Mouse (Mus musculus) limb, embryonic 11.5 days (tissue): Measurements from ENCODE around the gene Snx10. TPM values are rescaled to one million over a fixed set of nuclear protein-coding genes. Genes with fewer than 3 reads are reported as not detected.
A peak's percentile ranks its signal among the peaks of the same experiment; 100 is the strongest.

Source experiments
- ATAC-seq: fragments of 200-750 bp; cut with Nextera tagmentation; 2 replicates; pipeline ENCODE4 v1.8.0; 2017; ENCODE audit warnings: low read depth; ENCODE audit not compliant: insufficient number of reproducible peaks, low FRiP score, low TSS enrichment
- DNase-seq: peaks from one replicate; pipeline ENCODE4 v3.0.0-alpha.2; 2015; ENCODE audit warnings: low spot score
- H3K27ac ChIP-seq: fragments of 300-500 bp; sonication (generic); replicated peaks from 2 replicates; pipeline ENCODE4 v1.5.1; 2014; ENCODE audit warnings: low read depth, mild to moderate bottlenecking, low read length
- H3K27me3 ChIP-seq: fragments of 300-500 bp; sonication (generic); 2 replicates; pipeline ENCODE4 v1.6.1; 2014; ENCODE audit warnings: mild to moderate bottlenecking, low read length, mixed read lengths; ENCODE audit not compliant: control insufficient read depth, insufficient read depth
- H3K36me3 ChIP-seq: fragments of 300-500 bp; sonication (generic); 2 replicates; pipeline ENCODE4 v1.6.1; 2014; ENCODE audit warnings: mild to moderate bottlenecking, low read length, moderate library complexity, mixed read lengths; ENCODE audit not compliant: control insufficient read depth, insufficient read depth
- H3K4me1 ChIP-seq: fragments of 300-500 bp; sonication (generic); 2 replicates; pipeline ENCODE4 v1.6.1; 2014; ENCODE audit warnings: low read length, mixed read lengths; ENCODE audit not compliant: control insufficient read depth, insufficient read depth
- H3K4me2 ChIP-seq: fragments of 300-500 bp; sonication (generic); 2 replicates; pipeline ENCODE4 v1.6.1; 2014; ENCODE audit warnings: low read depth, mild to moderate bottlenecking, moderate library complexity; ENCODE audit not compliant: severe bottlenecking
- H3K4me3 ChIP-seq: fragments of 300-500 bp; sonication (generic); 2 replicates; pipeline ENCODE4 v1.5.1; 2014; ENCODE audit warnings: low read depth, low read length
- H3K9ac ChIP-seq: fragments of 300-500 bp; sonication (generic); 2 replicates; pipeline ENCODE4 v1.6.1; 2014; ENCODE audit warnings: mild to moderate bottlenecking, low read length
- H3K9me3 ChIP-seq: fragments of 300-500 bp; sonication (generic); 2 replicates; pipeline ENCODE4 v1.6.1; 2016; ENCODE audit warnings: low read length; ENCODE audit not compliant: control insufficient read depth
- WGBS: fragments of 180-500 bp; shearing (Covaris S2); extraction: QIAGEN DNeasy Blood & Tissue Kit; methylation state at CpG from one replicate; pipeline ENCODE4 v1.1.7; 2014; 5-methylcytosine and 5-hydroxymethylcytosine counted together
- polyA plus RNA-seq: library from polyadenylated mRNA; unstranded; fragments of >200 nt; fragmentation: Nextera tagmentation; extraction: Ambion mirVana; gene quantifications from 2 replicates; pipeline ENCODE4 v1.2.1, GENCODE M21; 2014

Snx10 gene
- polyA plus RNA-seq, 1 experiment from 2014 or later, result 19.1 TPM

DNA sequence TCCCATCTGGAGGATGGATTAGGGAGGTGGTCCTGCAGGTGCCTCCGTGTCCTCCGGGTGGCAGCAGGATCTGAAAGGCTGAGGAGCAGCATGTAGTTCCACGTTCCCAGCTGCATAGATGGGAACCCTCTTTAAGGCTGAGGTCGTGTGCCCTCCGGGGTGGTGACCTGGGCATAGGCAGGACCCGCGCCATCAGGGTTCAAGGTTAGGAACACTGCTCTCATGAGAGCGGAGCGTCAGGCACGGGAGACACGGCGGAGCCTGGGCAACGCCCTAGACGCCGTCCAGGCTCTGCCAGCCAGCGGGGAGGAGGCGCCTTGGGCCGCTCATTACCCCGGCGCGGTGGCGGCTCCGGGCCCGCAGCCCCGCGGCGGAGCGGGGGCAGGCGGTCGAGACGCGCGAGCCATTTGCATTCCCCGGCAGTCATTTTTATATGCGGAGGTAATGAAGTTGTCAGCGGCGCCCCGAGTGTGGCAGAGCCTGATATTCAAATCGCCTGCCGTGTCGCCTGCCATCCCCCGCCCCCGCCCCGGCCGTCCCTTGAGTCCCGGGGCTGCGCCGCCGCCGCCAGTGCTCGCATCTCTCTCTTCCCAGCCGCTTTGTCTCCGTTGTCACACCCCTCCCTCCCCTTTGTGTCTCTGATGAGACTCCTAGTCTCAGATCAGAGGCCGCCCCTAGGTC lies 88.8 kb downstream of the Snx10 start:
- peak; percentile 80 for ATAC-seq
- no peaks in the 10 kb centered on the region for H3K4me1 ChIP-seq
- WGBS, result under 1% methylated on average over 54 of the region's 54 CpGs
- H3K27me3 ChIP-seq, result no peaks in the 10 kb centered on the region
- no peaks in the 10 kb centered on the region for H3K36me3 ChIP-seq
- H3K27ac ChIP-seq, result no peak overlapping the region
- H3K4me2 ChIP-seq, result peak overlapping the region; percentile 91
- H3K9ac ChIP-seq, result peak overlapping the region; percentile 68
- peak overlapping the region; percentile 55 for H3K4me3 ChIP-seq
- H3K9me3 ChIP-seq, result no peaks in the 10 kb centered on the region
- peak; percentile 76 for DNase-seq

DNA sequence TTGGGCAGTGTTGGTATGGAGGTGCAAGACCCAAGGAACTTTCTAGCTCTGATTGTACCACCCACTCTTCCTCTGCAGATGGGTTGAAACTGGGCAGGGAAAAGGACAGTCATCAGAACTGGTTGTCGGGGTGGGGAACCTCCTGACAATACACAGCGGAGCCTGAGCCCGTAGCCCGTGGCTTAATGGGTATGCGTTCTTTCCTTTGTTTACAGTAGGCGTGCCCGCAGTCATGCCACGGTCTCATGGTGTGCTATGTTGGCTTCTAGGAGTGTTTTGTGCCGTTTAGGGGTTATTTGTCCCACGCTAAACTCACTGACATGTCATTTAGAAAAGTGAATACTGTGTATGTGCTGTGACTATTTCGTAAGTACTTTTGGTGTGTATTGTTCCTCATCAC lies 90.0 kb downstream of the Snx10 start:
- H3K27ac ChIP-seq, result no peak overlapping the region
- ATAC-seq (no peak), DNase-seq (no peak)
- no peaks in the 10 kb centered on the region for H3K9me3 ChIP-seq
- no peak overlapping the region for H3K4me2 ChIP-seq
- no peak overlapping the region for H3K4me3 ChIP-seq
- 83% methylated on average over 11 of the region's 11 CpGs for WGBS
- no peaks in the 10 kb centered on the region for H3K36me3 ChIP-seq
- H3K9ac ChIP-seq, result no peak overlapping the region
- H3K4me1 ChIP-seq, result no peaks in the 10 kb centered on the region
- H3K27me3 ChIP-seq, result no peaks in the 10 kb centered on the region

DNA sequence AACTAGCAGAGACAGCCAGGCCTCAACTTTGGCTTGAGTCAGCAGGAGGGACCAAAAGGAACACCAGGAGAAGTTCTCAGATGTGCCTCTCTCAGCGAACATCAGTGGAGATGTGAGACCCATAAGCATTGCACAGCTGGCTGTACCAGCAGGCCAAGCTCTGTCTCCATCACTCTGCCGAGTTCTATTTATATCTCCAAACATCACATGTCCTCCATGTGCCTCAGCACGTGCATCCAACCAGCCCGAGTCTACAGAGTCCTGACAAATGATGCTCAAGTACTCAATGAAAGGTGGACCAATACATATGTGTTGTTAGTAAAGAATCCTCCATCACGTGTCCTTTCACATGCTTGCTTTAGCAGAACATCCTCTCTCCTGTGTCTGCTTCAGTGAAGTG lies 103.1 kb downstream of the Snx10 start:
- Histone ChIP-seq H3K9ac (no peak overlapping the region), H3K27ac (no peak overlapping the region), H3K9me3 (no peaks in the 10 kb centered on the region), H3K27me3 (no peaks in the 10 kb centered on the region), H3K4me1 (no peaks in the 10 kb centered on the region), H3K36me3 (no peaks in the 10 kb centered on the region), H3K4me3 (no peak overlapping the region), H3K4me2 (no peak overlapping the region)
- DNase-seq, result no peak
- ATAC-seq, result no peak
- 90% methylated on average over 5 of the region's 5 CpGs for WGBS

- Histone ChIP-seq H3K27ac (no peak overlapping the region), H3K4me3 (no peak overlapping the region), H3K4me1 (no peaks in the 10 kb centered on the region), H3K4me2 (no peak overlapping the region), H3K36me3 (no peaks in the 10 kb centered on the region), H3K9me3 (no peaks in the 10 kb centered on the region), H3K27me3 (no peaks in the 10 kb centered on the region), H3K9ac (no peak overlapping the region)
- 57% methylated on average over 3 of the region's 3 CpGs for WGBS
- ATAC-seq (no peak), DNase-seq (no peak)
These were observed 106.0 kb downstream of the Snx10 start for GRCm38 (mm10) chr6:51629671-51630070.

DNA sequence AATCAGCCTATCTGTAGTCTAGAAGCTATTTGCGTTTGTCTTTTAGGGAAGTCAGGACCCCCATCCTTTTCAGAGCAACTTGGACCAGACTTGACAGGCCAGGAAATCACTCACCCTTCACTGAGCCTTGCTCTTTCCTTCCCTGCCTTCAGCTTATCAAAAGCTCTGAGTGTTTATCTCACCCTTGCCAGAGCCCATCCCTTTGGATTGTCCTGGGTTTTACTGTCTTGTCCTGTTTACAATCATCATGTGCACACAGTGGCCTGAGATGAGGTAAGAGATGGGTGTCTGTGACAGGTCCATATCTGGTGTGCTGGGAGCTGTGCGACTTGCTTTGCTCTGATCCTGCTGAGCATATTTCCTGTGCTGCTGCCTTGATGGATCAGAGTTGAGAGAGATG lies 106.5 kb downstream of the Snx10 start:
- no peak overlapping the region for H3K9ac ChIP-seq
- H3K27me3 ChIP-seq, result no peaks in the 10 kb centered on the region
- no peaks in the 10 kb centered on the region for H3K9me3 ChIP-seq
- H3K36me3 ChIP-seq, result no peaks in the 10 kb centered on the region
- DNase-seq (no peak), ATAC-seq (no peak)
- no peak overlapping the region for H3K4me3 ChIP-seq
- no peak overlapping the region for H3K4me2 ChIP-seq
- WGBS, result 51% methylated on average over 2 of the region's 2 CpGs
- H3K27ac ChIP-seq, result no peak overlapping the region
- H3K4me1 ChIP-seq, result no peaks in the 10 kb centered on the region

- no peaks in the 10 kb centered on the region for H3K9me3 ChIP-seq
- H3K27me3 ChIP-seq, result no peaks in the 10 kb centered on the region
- H3K27ac ChIP-seq, result no peak overlapping the region
- no peak overlapping the region for H3K4me3 ChIP-seq
- 63% methylated on average over 4 of the region's 4 CpGs for WGBS
- no peak for DNase-seq
- no peaks in the 10 kb centered on the region for H3K36me3 ChIP-seq
- H3K4me1 ChIP-seq, result no peaks in the 10 kb centered on the region
- ATAC-seq, result no peak
- no peak overlapping the region for H3K9ac ChIP-seq
- no peak overlapping the region for H3K4me2 ChIP-seq
These were observed 109.4 kb downstream of the Snx10 start for GRCm38 (mm10) chr6:51632928-51633662.

- Histone ChIP-seq H3K27me3 (no peaks in the 10 kb centered on the region), H3K9ac (no peak overlapping the region), H3K4me3 (no peak overlapping the region), H3K9me3 (no peaks in the 10 kb centered on the region), H3K4me2 (no peak overlapping the region), H3K27ac (no peak overlapping the region), H3K4me1 (no peaks in the 10 kb centered on the region), H3K36me3 (no peaks in the 10 kb centered on the region)
- 47% methylated on average over 8 of the region's 8 CpGs for WGBS
- no peak for DNase-seq
- ATAC-seq, result no peak
These were observed 110.1 kb downstream of the Snx10 start for GRCm38 (mm10) chr6:51633663-51634362.

DNA sequence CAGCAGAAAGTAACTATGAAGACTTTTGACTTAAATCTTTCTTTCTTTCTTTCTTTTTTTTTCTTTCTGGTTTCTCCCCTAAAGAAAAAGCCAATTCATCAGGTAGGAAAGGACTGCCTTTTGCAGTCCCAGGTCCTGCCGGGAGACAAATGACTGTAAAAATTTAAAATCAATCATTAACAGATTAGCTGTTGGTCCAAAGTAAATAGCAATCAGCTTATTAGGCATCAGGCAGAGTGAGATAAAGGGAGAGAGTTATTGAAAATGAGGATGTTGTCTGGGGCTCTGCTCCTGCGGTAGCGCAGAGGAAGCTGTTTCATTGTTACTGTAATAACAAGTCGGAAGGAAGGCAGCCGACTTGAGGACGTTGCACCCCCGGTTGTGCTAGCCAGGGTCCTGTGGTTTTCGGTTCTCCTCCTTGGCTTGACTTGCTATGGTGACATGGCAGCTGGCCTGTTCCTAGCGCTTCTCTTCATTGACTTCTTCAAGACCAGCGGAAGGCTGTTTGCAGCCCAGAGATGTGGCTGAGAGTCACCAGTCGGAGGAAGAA lies 112.4 kb downstream of the Snx10 start:
- no peak for DNase-seq
- H3K36me3 ChIP-seq, result no peaks in the 10 kb centered on the region
- no peak overlapping the region for H3K4me3 ChIP-seq
- no peaks in the 10 kb centered on the region for H3K4me1 ChIP-seq
- H3K27ac ChIP-seq, result no peak overlapping the region
- no peak overlapping the region for H3K9ac ChIP-seq
- WGBS, result 70% methylated on average over 11 of the region's 11 CpGs
- H3K9me3 ChIP-seq, result no peaks in the 10 kb centered on the region
- no peak overlapping the region for H3K4me2 ChIP-seq
- no peak for ATAC-seq
- H3K27me3 ChIP-seq, result no peaks in the 10 kb centered on the region
